Mouse (Mus musculus) embryonic fibroblast, embryonic 13.5 days (primary cell): Measurements from ENCODE around the gene Cnmd. TPM values are rescaled to one million over a fixed set of nuclear protein-coding genes. Genes with fewer than 3 reads are reported as not detected.

Experiments used
- H3K27ac ChIP-seq: 2 replicates; pipeline ENCODE4 v1.5.1; 2012; ENCODE audit warnings: low read length, control low read depth, inconsistent platforms; ENCODE audit not compliant: insufficient read depth
- H3K4me1 ChIP-seq: 2 replicates; pipeline ENCODE4 v1.6.1; 2011; ENCODE audit warnings: low read length; ENCODE audit not compliant: control insufficient read depth, insufficient read depth
- H3K4me3 ChIP-seq: 2 replicates; pipeline ENCODE4 v1.5.1; 2011; ENCODE audit warnings: mild to moderate bottlenecking, control low read depth, low read length; ENCODE audit not compliant: insufficient read depth
- CTCF ChIP-seq: IDR thresholded peaks from 2 replicates; pipeline ENCODE4 v1.5.1; 2011; ENCODE audit warnings: mild to moderate bottlenecking, control low read depth, low read length, moderate library complexity, borderline replicate concordance; ENCODE audit not compliant: insufficient read depth
- POLR2A ChIP-seq: IDR thresholded peaks from 2 replicates; pipeline ENCODE4 v1.6.1; 2011; ENCODE audit warnings: low read depth, mild to moderate bottlenecking, control low read depth, low read length, moderate library complexity
- polyA plus RNA-seq: library from polyadenylated mRNA; stranded (reverse); fragments of >200 nt; gene quantifications from 2 replicates; pipeline ENCODE4 v1.2.4, GENCODE M21; 2011; ENCODE audit warnings: low read depth; ENCODE audit not compliant: missing spikeins, insufficient read length

Gene Cnmd
- polyA plus RNA-seq, 1 experiment, result not detected

DNA sequence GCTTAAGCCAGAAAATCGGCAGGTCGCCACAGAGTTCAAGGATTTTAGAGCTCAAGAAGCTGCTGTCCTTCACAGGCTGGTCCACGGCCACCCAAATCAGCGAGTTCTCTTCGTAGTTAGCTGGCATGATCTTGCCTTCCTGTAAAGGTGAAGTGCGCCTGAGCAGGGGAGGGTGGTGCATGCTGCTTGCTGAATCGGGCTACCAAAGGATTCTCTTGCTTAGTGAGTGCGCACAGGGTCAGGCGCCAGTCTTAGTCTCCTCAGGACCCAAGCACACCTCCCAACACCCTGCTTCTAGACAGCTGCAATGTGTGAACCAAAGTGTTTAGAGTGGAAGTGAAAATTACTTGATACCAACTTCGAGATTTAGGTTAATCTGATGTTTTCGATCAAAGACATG, 16.6 kb downstream of the Cnmd start:
- H3K27ac ChIP-seq, result no peak overlapping the region
- no peak overlapping the region for H3K4me3 ChIP-seq
- TF ChIP-seq CTCF (no peak), POLR2A (no peak)
- H3K4me1 ChIP-seq, result no peaks in the 10 kb centered on the region

DNA sequence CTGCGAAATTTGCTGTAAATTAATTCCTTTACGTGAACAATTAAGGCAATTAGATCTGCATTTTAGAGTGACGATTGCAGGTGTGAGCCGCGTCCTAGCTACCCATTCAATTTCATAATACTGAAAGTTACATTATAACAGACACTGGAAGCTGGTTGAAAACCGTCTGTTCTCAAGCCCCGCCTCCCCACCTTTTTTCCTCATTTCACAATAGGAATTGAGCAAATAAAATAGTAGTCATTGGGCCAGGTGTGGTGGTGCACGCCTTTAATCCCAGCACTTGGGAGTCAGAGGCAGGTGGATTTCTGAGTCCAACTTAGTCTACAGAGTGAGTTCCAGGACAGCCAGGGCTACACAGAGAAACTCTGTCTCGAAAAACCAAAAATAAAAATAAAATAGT, 19.9 kb downstream of the Cnmd start:
- Histone ChIP-seq H3K27ac (no peak overlapping the region), H3K4me1 (no peaks in the 10 kb centered on the region), H3K4me3 (no peak overlapping the region)
- TF ChIP-seq CTCF (no peak), POLR2A (no peak)

DNA sequence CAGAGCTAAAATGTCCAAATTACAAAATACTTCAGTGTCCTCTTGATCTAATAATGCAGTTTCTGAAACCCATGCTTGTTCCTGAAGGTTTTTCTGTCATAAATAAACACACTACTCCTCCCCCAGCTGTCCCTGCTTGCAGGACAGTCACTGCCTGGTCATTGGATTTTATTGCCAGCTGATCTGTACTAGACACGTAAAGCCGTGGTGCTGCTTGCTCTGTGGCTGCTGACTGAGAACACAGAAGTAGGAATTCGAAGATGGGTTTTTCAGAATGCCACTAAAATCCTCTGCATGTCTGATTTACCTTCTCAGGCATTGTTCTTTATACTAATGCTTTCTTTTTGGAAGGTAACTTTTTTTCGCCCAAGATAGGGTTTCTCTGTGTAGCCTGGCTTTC, 25.2 kb downstream of the Cnmd start:
- no peak for TF ChIP-seq CTCF
- no peak for TF ChIP-seq POLR2A
- no peaks in the 10 kb centered on the region for H3K4me1 ChIP-seq

DNA sequence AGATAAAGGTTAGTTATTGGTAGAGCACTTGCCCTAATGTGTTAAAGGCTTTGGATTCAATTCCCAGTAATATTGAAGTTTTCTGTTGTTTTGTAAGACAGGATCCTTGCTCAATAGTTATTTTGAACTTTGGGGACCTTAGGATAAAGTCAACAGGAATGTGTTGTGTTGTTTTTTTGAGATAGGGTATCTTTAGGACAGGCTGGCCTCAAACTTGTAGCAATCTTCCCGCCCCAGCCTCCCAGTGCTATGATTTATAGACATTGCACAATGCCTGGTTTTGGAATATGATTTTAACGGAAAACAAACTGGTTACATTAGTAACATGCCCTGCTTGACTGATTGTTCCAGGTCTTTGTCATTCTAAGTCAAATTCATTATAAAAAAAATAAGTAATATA, 28.8 kb downstream of the Cnmd start:
- Histone ChIP-seq H3K4me1 (no peaks in the 10 kb centered on the region), H3K27ac (no peak overlapping the region), H3K4me3 (no peak overlapping the region)
- TF ChIP-seq CTCF, result no peak
- TF ChIP-seq POLR2A, result no peak

More for the DNA sequence above, 25.2 kb downstream of the Cnmd start:
- Histone ChIP-seq H3K27ac (no peak overlapping the region), H3K4me3 (no peak overlapping the region)

DNA sequence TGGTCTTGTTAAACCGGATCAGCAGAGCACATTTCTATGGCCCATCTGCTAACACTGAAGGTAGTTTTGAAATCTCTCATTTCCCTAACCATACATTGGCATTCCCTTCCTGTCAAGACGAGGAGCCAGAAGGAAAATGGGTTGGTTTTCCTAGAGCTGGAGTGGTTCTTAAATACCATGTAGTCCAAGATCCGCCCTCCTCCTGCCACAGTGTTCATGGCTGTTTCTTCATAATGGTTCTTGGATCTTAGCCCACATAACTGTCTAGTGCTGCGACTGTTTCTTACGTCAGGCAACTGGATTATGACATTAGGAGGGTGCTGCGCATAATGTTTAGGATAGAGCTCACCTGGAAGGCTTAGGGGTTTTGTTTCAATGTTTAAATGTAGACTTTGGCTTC, 29.6 kb downstream of the Cnmd start:
- H3K4me1 ChIP-seq, result no peaks in the 10 kb centered on the region
- H3K27ac ChIP-seq, result no peak overlapping the region
- TF ChIP-seq POLR2A, result no peak
- no peak overlapping the region for H3K4me3 ChIP-seq

DNA sequence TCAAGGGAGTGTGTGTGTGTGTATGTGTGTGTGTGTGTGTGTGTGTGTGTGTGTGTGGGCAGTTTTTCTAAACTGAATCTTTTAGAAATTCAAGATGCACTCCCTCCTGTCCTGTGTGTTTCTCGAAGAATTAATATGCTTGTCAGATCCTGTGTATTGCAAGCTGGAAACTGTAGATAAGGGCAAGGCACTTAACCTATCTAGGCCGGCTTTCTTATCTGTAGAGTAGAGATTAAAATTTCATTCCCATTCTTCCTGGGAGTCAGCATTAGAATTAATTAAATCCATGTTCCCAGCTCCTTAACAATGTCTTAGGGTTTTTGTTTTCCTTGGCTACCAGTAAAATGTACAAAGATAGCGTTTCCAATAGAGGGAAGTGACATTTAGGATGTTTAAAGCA, 40.8 kb downstream of the Cnmd start:
- no peak for TF ChIP-seq POLR2A
- no peak for TF ChIP-seq CTCF
- no peaks in the 10 kb centered on the region for H3K4me1 ChIP-seq
- no peak overlapping the region for H3K4me3 ChIP-seq
- H3K27ac ChIP-seq, result no peak overlapping the region

DNA sequence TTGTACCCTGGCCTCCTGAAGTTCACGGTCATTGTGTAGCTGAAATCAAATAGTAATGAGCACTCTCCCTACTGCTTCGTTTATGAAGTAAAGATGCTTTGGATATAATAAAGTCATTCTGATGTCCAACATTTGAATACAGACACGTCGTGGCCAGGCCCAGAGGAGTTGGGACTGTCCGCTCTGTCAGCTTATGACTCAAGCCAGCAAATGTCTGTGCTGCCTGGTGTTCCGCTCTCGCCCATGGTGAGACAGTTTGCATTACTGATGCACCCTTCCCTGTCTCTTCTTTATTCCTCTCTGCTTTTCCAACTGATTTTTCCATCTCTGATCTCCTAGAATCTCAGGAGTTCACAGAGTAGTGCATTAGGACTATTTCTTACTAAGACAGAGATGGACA, 42.2 kb downstream of the Cnmd start:
- no peak for TF ChIP-seq CTCF
- no peak for TF ChIP-seq POLR2A
- Histone ChIP-seq H3K4me1 (no peaks in the 10 kb centered on the region), H3K27ac (no peak overlapping the region), H3K4me3 (no peak overlapping the region)

DNA sequence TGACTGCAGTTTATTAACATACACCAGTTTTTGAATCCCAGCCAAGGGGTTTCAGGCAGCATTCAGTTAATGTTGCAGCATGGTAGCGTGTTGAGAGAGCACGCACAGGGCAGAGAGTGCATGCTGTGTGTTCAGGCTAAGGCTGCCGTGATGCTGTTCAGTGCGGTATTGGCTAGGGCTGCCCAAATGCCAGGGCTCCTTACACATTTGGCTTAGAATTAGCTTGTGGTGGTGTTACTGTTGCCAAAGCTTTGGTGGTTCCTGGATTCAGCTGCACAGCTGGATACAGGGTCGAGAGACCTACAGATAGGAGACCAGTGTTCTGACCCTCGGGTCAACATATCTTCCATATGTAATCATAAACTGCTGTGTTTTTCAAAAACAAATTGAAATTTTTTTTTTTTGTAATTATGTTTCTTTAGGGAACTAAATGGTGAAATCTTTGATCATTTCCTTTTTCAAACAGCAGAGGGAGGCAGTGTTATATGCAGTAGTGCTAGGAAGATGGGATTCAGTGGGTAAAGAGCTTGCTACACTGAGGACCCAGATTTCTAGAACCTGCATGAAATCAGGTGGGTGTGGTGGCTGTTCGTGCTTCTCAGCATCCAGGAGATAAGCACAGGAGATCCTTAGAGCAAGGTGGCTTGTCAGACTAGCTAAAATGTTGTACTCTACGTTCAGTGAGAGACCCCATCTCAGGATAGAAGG, 44.7 kb downstream of the Cnmd start:
- Histone ChIP-seq H3K4me3 (no peak overlapping the region), H3K4me1 (no peaks in the 10 kb centered on the region), H3K27ac (no peak overlapping the region)
- TF ChIP-seq POLR2A, result no peak
- no peak; the same call in 1 of the 2 replicates for TF ChIP-seq CTCF

DNA sequence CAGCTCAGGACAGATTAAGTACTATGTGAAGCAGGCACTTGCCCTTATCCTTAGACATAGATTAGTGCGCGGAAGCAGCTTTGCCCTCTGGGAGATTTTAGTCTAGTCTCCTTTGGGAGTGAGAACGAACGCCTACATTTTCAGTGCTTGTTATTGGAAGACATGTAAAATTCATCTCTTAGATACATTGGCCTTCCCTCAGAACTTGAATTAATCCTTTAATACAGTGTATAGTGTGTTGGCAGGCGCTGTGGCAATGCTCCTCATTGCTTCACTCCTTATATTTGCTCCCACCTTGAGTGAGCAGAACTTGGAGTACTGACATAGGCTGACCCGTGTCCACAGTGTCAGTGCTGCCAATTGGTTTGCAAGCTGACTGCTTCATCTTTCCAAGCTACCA, 53.7 kb downstream of the Cnmd start:
- TF ChIP-seq CTCF (no peak), POLR2A (no peak)
- no peak overlapping the region for H3K4me3 ChIP-seq
- no peaks in the 10 kb centered on the region for H3K4me1 ChIP-seq
- H3K27ac ChIP-seq, result no peak overlapping the region

DNA sequence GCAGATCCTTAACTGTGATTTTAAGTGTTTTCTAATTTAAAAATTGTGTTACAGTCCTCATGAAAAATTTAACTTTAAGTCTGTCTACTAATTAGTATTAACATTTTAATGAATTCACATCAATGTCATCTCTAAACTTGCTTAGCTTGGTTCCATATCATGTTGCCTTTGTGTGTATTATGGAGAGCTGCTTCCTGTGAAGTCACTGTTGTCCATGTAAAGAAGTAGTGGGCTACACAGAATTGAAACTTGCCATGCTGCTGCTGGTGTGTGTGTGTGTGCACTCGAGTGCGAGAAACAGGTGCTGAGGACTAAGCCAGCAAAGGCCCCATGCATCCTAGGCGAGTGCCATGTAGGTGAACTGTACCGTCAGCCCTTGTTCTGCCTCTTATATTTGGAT, 54.6 kb downstream of the Cnmd start:
- no peaks in the 10 kb centered on the region for H3K4me1 ChIP-seq
- H3K27ac ChIP-seq, result no peak overlapping the region
- no peak for TF ChIP-seq POLR2A
- no peak for TF ChIP-seq CTCF
- H3K4me3 ChIP-seq, result no peak overlapping the region

DNA sequence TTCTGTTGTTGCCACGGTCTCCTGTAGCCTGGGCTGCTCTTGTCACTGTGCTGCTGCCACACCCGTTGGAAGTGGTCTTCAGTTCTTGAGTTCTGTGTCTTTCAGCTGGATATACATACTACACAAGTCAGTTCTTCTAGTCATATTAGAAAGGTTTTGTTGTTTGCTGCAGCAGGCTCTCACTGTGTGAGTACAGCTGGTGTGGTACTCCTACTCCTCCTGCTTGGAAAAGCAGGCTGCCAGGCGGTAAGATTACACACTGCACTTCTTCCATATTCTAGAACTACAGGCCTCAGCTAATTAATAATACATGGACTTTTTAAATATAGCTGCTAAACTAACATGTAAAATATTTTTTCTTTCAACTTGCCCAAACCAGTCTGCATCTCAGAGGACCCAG, 55.1 kb downstream of the Cnmd start:
- TF ChIP-seq CTCF (no peak), POLR2A (no peak)
- H3K4me3 ChIP-seq, result no peak overlapping the region
- H3K4me1 ChIP-seq, result no peaks in the 10 kb centered on the region
- no peak overlapping the region for H3K27ac ChIP-seq
